Mouse (Mus musculus): ENCODE data around the gene Pou3f3.
A peak's percentile ranks its signal among the peaks of the same experiment; 100 is the strongest.

The Pou3f3 gene

GRCm38 (mm10) chr1:42695578-42695915, at the start of gene Pou3f3:
Pou3f3 (plus strand) TSS chr1:42695768.
- DNase-seq (ENCODE audit: low read depth, low spot score) = no peak

- no peak for DNase-seq (ENCODE audit: low read depth, low spot score)
These were observed 47.1 kb upstream of the Pou3f3 start for GRCm38 (mm10) chr1:42648366-42648935.

- no peak for DNase-seq (ENCODE audit: low read depth, low spot score)
These were observed 44.1 kb upstream of the Pou3f3 start for GRCm38 (mm10) chr1:42651461-42651860.

- no peak for DNase-seq (ENCODE audit: low read depth, low spot score)
These were observed 28.0 kb upstream of the Pou3f3 start for GRCm38 (mm10) chr1:42667546-42667945.

GRCm38 (mm10) chr1:42680673-42681072, 14.9 kb upstream of the Pou3f3 start:
- DNase-seq (ENCODE audit: low read depth, low spot score) = no peak

- no peak for DNase-seq (ENCODE audit: low read depth, low spot score)
These were observed 13.8 kb upstream of the Pou3f3 start for GRCm38 (mm10) chr1:42681762-42682161.

GRCm38 (mm10) chr1:42683861-42684260, 11.7 kb upstream of the Pou3f3 start:
- DNase-seq (ENCODE audit: low read depth, low spot score) = no peak

GRCm38 (mm10) chr1:42684345-42684744, 11.2 kb upstream of the Pou3f3 start:
- DNase-seq (ENCODE audit: low read depth, low spot score) = no peak

- DNase-seq (ENCODE audit: low read depth, low spot score) = no peak
These were observed 10.8 kb upstream of the Pou3f3 start for GRCm38 (mm10) chr1:42684783-42685182.

- DNase-seq (ENCODE audit: low read depth, low spot score) = no peak
These were observed 10.1 kb upstream of the Pou3f3 start for GRCm38 (mm10) chr1:42685321-42685960.

GRCm38 (mm10) chr1:42686194-42687131, 9.1 kb upstream of the Pou3f3 start:
- no peak for DNase-seq (ENCODE audit: low read depth, low spot score)

- no peak for DNase-seq (ENCODE audit: low read depth, low spot score)
These were observed 8.3 kb upstream of the Pou3f3 start for GRCm38 (mm10) chr1:42687271-42687670.

GRCm38 (mm10) chr1:42687756-42688540, 7.6 kb upstream of the Pou3f3 start:
- no peak for DNase-seq (ENCODE audit: low read depth, low spot score)

- DNase-seq (ENCODE audit: low read depth, low spot score) = no peak
These were observed 6.9 kb upstream of the Pou3f3 start for GRCm38 (mm10) chr1:42688541-42689125.

GRCm38 (mm10) chr1:42690024-42690575, 5.5 kb upstream of the Pou3f3 start:
- DNase-seq (ENCODE audit: low read depth, low spot score) = no peak

GRCm38 (mm10) chr1:42691202-42692170, 4.1 kb upstream of the Pou3f3 start:
- DNase-seq (ENCODE audit: low read depth, low spot score) = peak; percentile 29

GRCm38 (mm10) chr1:42692221-42692620, 3.3 kb upstream of the Pou3f3 start:
- no peak for DNase-seq (ENCODE audit: low read depth, low spot score)

GRCm38 (mm10) chr1:42693101-42693715, 2.4 kb upstream of the Pou3f3 start:
- no peak for DNase-seq (ENCODE audit: low read depth, low spot score)

- no peak for DNase-seq (ENCODE audit: low read depth, low spot score)
These were observed 1.7 kb upstream of the Pou3f3 start for GRCm38 (mm10) chr1:42693852-42694251.

- no peak for DNase-seq (ENCODE audit: low read depth, low spot score)
These were observed 1.3 kb upstream of the Pou3f3 start for GRCm38 (mm10) chr1:42694290-42694664.
